Mouse (Mus musculus) adrenal gland, adult 18-20 months (tissue): ENCODE data around the gene Kdelc2. TPM values are rescaled to one million over a fixed set of nuclear protein-coding genes. Genes with fewer than 3 reads are reported as not detected.

Source experiments
- DNase-seq, 2 experiments: peaks; one replicate each; pipeline ENCODE4 v3.0.0; 2021 to 2022; ENCODE audit warnings: low spot score in 2 of 2
- long read RNA-seq, 2 experiments: library from polyadenylated mRNA; stranded (forward); transcript quantifications; one replicate each; pipeline ENCODE4 v2.0.0; 2021
- total RNA-seq, 2 experiments: library from RNA; stranded (reverse); gene quantifications; 1 replicate in 1 of 2; 2 replicates in 1 of 2; pipeline ENCODE4 v1.2.3; 2021

The Kdelc2 gene
- total RNA-seq = 1 to 10 TPM; 7.9 to 9.3 TPM
- long read RNA-seq, experiment 1, partial matches to known transcripts = 2 of 8 reads
- long read RNA-seq, experiment 1, other reads (novel, unspliced or antisense) = 2 of 8 reads
- long read RNA-seq, experiment 2, transcript Kdelc2-201 (8 exons, 3,642 nt) = major isoform, 24 of 29 reads
- long read RNA-seq, experiment 2, partial matches to known transcripts = 4 of 29 reads
- long read RNA-seq, experiment 2, other reads (novel, unspliced or antisense) = 1 of 29 reads

GRCm38 (mm10) chr9:53383951-53384866, at the start of gene Kdelc2:
Kdelc2 (plus strand) TSS chr9:53384025.
- DNase-seq = peak; percentile 63 to 78

- DNase-seq = no peak
Observed at GRCm38 (mm10) chr9:53335131-53335530, 48.7 kb upstream of the Kdelc2 start.

GRCm38 (mm10) chr9:53339603-53340002, 44.2 kb upstream of the Kdelc2 start:
- no peak for DNase-seq

GRCm38 (mm10) chr9:53340328-53340916, 43.4 kb upstream of the Kdelc2 start:
- no peak for DNase-seq

DNA sequence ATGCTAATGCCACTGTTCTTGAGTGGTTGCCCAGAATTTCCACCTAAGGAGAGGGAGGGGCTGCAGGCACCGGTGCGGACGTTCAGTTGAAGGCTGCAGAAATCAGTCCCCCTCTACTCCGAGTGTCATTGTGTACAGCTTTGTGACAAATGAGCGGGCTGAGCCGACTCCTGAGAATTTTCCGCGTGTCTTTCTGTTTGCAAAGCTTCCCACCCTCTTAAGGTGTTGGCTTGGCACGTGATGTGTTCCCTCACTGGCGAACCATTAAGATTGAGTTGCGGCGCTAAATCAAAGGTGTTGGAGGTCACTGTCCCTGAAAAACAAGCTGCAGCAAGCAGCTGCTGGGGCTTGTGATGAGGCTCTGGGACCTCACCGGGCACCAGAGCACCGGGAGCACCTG, 42.9 kb upstream of the Kdelc2 start:
- peak; percentile 5 to 18 for DNase-seq

DNA sequence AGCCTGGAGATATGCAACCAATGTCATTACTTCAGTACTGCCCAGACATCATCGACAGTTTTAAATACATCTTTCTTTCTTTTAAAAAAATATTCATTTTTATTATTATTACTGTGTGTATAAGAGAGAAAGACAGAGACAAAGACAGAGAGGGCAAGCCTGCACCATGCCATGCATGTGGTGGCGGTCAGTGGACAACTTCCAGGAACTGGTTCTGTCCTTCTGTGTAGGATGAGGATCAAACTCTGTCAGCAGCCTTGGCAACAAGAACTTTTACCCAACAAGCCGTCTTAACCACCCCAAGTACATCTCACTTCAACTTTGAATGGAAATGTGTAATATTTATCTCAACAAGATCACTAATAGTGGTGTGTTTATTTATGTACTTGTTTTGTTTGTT, 41.8 kb upstream of the Kdelc2 start:
- no peak for DNase-seq

DNA sequence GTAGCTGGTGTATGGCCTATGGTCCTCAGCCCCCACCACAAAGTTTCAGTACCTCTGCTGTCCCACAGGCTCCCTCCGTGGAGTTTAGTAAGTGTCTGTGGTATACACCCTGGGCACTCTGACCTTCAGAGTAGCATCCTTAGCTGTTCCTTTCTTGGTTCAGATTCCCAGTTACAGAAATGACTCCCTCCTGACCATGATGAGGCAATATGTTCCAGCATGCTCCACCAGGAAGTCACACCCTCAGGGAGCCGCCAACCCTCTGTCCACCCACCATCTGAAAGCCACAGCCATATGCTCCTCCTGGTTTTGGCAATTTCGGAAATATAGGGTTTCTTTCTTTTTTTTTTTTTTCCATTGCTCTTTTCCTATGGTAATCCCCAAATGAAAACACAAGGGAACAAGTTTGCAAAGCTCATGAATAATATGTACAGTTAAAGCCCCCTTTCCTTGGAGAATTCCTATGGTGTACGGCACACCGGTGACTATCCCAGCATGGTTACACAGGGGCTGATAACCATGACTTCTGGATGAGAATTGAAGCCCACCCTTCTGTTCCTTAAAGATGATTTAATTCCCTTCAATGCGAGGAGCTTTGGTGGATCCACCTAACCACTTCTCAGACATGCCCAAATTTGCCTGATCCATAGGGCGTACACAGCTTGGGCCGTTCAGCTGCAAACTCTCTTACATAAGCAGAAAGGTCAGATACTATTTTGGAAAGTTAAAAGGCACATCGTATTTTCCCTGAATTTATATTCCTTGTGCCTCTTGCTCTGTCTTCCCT, 39.0 kb upstream of the Kdelc2 start:
- no peak for DNase-seq

DNA sequence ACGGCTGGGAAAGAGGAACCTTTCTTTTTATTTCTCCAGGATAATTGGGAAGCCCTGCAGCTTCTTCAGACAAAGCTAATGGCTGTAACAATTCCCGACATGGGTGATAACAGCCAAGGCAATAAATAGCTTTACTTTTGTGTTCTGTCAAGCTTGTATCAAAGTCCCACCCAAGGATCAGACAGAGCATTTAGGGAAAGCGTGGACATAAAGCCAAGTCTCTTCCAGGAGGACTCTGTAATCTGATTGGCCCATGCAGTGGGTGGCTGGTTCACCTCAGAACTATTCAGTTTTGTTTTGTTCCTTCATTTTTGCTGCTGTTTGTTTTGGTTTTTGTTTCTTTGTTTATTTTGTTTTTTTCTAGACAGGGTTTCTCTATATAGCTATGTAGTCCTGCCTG, 38.1 kb upstream of the Kdelc2 start:
- no peak for DNase-seq

- DNase-seq = no peak
Observed at GRCm38 (mm10) chr9:53346402-53346801, 37.4 kb upstream of the Kdelc2 start.

- no peak for DNase-seq
Observed at GRCm38 (mm10) chr9:53349211-53349610, 34.6 kb upstream of the Kdelc2 start.

- DNase-seq = no peak
Observed at GRCm38 (mm10) chr9:53350331-53350730, 33.5 kb upstream of the Kdelc2 start.

- no peak for DNase-seq
Observed at GRCm38 (mm10) chr9:53351899-53352298, 31.9 kb upstream of the Kdelc2 start.

DNA sequence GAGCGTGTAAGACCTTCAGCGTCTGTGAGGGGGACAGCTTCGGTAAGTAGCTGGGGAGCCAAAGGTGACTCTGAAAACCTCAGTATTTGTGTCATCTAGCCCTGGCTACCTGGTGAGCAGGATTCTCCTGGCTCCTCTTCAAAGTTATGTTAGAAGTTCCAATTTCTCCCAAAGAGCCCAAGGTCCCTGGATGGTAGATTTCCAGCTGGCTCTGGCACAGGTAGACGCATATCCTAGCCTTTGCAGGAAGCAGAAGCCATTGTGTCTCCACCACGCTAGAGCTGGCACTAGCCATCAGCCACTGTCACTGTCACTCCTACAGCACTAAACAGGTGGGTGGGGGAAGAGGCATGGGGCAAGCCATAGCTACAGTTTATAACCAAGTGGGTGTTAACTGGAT, 30.7 kb upstream of the Kdelc2 start:
- no peak for DNase-seq

DNA sequence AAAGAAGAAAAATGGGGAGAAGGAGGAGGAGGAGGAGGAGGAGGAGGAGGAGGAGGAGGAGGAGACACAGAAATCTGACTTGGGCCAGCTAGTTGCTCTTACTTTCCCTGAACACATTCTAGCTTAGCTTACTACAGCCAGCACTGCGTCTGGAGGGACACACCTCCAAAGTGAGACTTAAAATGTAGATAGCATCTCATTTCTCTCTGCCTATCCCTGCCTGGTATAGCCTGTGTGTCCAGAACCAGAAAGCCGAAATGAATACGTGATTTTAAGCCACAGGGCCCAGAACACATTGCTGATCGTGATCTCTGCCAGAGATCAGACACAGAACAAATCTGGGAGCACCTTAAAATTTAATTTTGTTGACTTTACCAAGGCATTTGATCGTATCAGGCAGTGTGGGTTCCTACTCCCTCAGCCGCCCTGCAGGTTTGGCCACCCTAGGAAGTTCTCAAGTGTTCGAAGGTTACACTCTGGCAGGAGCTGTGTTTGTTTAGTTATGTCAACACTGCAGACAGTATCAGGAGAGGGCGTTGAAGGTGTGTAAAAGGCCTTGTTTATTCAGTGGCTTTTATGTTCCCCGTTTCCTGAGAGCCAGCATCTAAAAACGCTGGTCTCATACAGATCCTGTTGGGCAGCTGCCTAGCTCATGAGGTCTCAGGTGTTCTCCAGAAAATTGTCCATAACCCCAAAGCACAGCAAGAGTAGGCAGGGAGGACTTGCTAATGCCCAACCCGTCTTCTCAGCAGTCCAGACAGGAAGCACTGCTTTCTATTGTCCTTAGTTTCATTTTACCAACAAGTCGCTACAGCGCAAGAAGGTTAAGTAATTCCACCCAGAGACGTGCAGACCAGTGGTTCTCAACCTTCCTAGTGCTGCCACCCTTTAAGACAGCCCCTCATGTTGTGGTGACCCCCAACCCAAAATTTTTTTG, 27.3 kb upstream of the Kdelc2 start:
- no peak for DNase-seq

DNA sequence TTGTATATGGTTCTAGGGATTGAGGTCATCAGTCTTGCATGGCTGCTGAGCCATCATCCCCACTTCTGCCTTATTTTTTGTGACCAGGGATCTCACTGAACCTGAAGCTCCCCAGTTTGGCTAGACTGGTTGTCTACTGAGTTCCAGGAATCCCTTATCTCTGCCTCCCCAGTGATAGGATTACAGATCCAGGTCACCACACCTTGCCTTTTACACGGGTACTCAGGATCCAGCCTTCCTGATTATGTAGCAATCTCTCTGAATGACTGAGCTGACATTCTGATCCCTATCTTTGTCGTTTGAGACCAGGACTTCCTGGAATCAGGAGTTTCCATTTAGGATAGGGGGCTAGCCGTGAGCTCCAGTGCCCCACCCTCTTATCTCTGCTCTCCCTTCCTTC, 12.5 kb upstream of the Kdelc2 start:
- DNase-seq = no peak

DNA sequence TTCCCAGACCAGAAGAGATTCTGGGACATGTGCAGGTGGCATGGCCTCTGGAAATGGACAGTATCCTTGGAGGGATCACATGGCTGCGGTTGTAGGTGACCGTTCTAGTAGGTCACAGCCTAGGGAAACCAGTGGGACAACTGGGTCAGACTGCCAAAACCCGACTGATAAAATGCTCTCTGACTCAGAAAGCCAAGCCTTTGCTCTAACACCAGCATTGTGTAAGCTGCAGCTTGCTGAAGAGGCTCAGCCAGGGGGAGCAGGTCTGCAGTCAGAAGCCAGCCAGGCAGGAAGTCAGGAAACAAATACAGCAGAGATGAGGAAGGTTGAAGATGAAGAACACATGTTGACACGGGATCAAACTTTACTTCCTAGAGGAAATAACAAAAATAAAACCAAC, 7.9 kb upstream of the Kdelc2 start:
- DNase-seq = peak in 1 of 2 experiments; percentile 5

- peak in 1 of 2 experiments; percentile 41 for DNase-seq
Observed at GRCm38 (mm10) chr9:53376820-53377219, 7.0 kb upstream of the Kdelc2 start.

GRCm38 (mm10) chr9:53377597-53377996, 6.2 kb upstream of the Kdelc2 start:
- DNase-seq = no peak

DNA sequence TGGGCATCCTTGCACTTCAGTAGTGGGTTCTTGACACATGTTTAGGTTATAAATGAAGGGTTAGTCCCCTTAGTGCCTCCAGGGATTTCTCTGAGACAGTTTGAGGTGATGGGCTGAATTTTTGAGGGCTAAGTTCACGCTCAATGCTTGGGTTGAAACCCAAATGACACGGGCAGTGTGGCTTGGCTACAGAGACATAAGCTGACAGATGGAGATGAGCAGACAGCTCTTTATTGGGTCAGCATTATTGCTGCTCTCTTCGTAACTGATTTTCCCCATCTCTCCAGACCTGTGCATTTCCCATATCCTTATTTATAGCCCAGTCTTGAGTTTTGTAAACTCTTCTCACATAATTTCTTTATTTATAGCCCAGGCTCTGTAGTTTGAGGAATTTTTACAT, 5.7 kb upstream of the Kdelc2 start:
- no peak for DNase-seq

DNA sequence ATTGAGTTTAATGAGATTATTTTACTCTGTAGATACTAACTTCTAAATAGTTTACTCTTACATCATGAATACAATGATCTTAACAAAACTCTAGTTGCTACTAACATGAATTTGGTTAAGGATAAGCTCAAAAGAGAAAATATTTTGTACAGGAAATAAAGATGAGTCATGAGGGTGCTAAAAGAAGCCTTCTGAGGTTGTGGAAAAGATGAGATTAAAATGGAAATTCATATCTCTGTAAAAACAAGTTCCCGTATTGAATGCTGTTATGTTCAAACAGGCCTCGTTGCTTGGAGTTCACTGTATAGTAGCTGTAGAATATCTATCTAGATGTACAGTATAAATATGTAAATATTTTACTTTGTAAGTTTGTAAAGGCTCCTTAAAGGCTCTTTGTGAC, 3.2 kb upstream of the Kdelc2 start:
- no peak for DNase-seq
